Mouse (Mus musculus) CH12.LX (cell line): Measurements from ENCODE around the gene Gm7247. TPM values are rescaled to one million over a fixed set of nuclear protein-coding genes. Genes with fewer than 3 reads are reported as not detected.

Experiments used
- DNase-seq: peaks from one replicate; pipeline ENCODE4 v3.0.0-alpha.2; 2013; ENCODE audit errors: extremely low read depth
- H3K27ac ChIP-seq: 2 replicates; pipeline ENCODE4 v1.5.1; 2012; ENCODE audit warnings: low read depth, mild to moderate bottlenecking, control low read depth, moderate library complexity; ENCODE audit not compliant: insufficient read depth
- H3K27me3 ChIP-seq: replicated peaks from 2 replicates; pipeline ENCODE3; 2012; ENCODE audit warnings: inconsistent platforms
- H3K36me3 ChIP-seq, 2 experiments: replicated peaks in 1 of 2; 2 replicates each; pipeline versions ENCODE3 to v1.6.1; 2012; ENCODE audit warnings: inconsistent platforms in 1 of 2, low read length in 1 of 2, mild to moderate bottlenecking in 1 of 2, mixed read lengths in 1 of 2, moderate library complexity in 1 of 2; ENCODE audit not compliant: control insufficient read depth in 1 of 2, insufficient read depth in 1 of 2
- H3K4me1 ChIP-seq, 2 experiments: 2 replicates each; pipeline ENCODE4 v1.6.1; 2012; ENCODE audit warnings: inconsistent platforms in 1 of 2, moderate library complexity in 1 of 2; ENCODE audit not compliant: insufficient read depth in 2 of 2, control insufficient read depth in 1 of 2
- H3K4me2 ChIP-seq: 2 replicates; pipeline ENCODE4 v1.6.1; 2012; ENCODE audit warnings: low read depth, mild to moderate bottlenecking, control low read depth; ENCODE audit not compliant: poor library complexity, insufficient read depth, severe bottlenecking
- H3K4me3 ChIP-seq, 3 experiments: fragments of 150-350 bp in 1 of 3; sonication (generic) in 1 of 3; replicated peaks in 1 of 3; 2 replicates each; pipeline versions ENCODE3 to v1.5.1; 2011 to 2012; ENCODE audit warnings: low read depth in 2 of 3, low read length in 2 of 3, mild to moderate bottlenecking in 2 of 3, moderate library complexity in 2 of 3, control low read depth in 1 of 3, improper control_type of control experiment in 1 of 3, inconsistent platforms in 1 of 3, mixed read lengths in 1 of 3; ENCODE audit not compliant: poor library complexity in 1 of 3
- H3K79me2 ChIP-seq: replicated peaks from 2 replicates; pipeline ENCODE4 v1.6.1; 2012; ENCODE audit warnings: mild to moderate bottlenecking, moderate library complexity; ENCODE audit not compliant: control insufficient read depth, poor library complexity, insufficient read depth, severe bottlenecking; ENCODE audit errors: extremely low read depth
- H3K9ac ChIP-seq: 2 replicates; pipeline ENCODE4 v1.6.1; 2012; ENCODE audit warnings: low read depth, mild to moderate bottlenecking, control low read depth, moderate library complexity; ENCODE audit not compliant: insufficient read depth
- H3K9me3 ChIP-seq: replicated peaks from 2 replicates; pipeline ENCODE3; 2012; ENCODE audit warnings: low read length, inconsistent platforms, mixed read lengths
- BHLHE40 ChIP-seq: IDR thresholded peaks from 2 replicates; pipeline ENCODE4 v1.6.1; 2011; ENCODE audit warnings: mild to moderate bottlenecking, low read depth, low read length, improper control_type of control experiment
- CHD2 ChIP-seq: IDR thresholded peaks from 2 replicates; pipeline ENCODE4 v1.6.1; 2011; ENCODE audit warnings: low read length, improper control_type of control experiment
- E2F4 ChIP-seq: IDR thresholded peaks from 2 replicates; pipeline ENCODE4 v1.6.1; 2011; ENCODE audit warnings: low read depth, low read length, improper control_type of control experiment; ENCODE audit not compliant: insufficient replicate concordance
- ELF1 ChIP-seq: IDR thresholded peaks from 2 replicates; pipeline ENCODE4 v1.6.1; 2014; ENCODE audit warnings: low read depth, mild to moderate bottlenecking, inconsistent platforms, low read length, improper control_type of control experiment
- GABPA ChIP-seq: IDR thresholded peaks from 2 replicates; pipeline ENCODE4 v1.6.1; 2012; ENCODE audit warnings: low read depth, low read length, improper control_type of control experiment, inconsistent platforms; ENCODE audit not compliant: insufficient replicate concordance
- HCFC1 ChIP-seq: IDR thresholded peaks from 2 replicates; pipeline ENCODE4 v1.6.1; 2012; ENCODE audit warnings: low read depth, mild to moderate bottlenecking, inconsistent platforms, low read length, improper control_type of control experiment
- JUND ChIP-seq: conservative IDR thresholded peaks from 2 replicates; pipeline ENCODE4 v1.6.1; 2011; ENCODE audit warnings: low read depth, low read length, improper control_type of control experiment
- KAT2A ChIP-seq: IDR thresholded peaks from 2 replicates; pipeline ENCODE4 v1.6.1; 2012; ENCODE audit warnings: low read length, improper control_type of control experiment, inconsistent platforms; ENCODE audit not compliant: insufficient replicate concordance
- MAFK ChIP-seq: IDR thresholded peaks from 2 replicates; pipeline ENCODE4 v1.6.1; 2011; ENCODE audit warnings: low read length, improper control_type of control experiment; ENCODE audit not compliant: insufficient replicate concordance
- NELFE ChIP-seq: IDR thresholded peaks from 2 replicates; pipeline ENCODE4 v1.6.1; 2011; ENCODE audit warnings: low read depth, low read length, improper control_type of control experiment
- SMC3 ChIP-seq: IDR thresholded peaks from 2 replicates; pipeline ENCODE4 v1.6.1; 2011; ENCODE audit warnings: low read depth, low read length, improper control_type of control experiment
- TBP ChIP-seq: conservative IDR thresholded peaks from 2 replicates; pipeline ENCODE4 v1.6.1; 2011; ENCODE audit warnings: low read depth, low read length, improper control_type of control experiment
- UBTF ChIP-seq: IDR thresholded peaks from 2 replicates; pipeline ENCODE4 v1.6.1; 2012; ENCODE audit warnings: low read depth, mild to moderate bottlenecking, inconsistent platforms, low read length, improper control_type of control experiment, moderate library complexity
- ZKSCAN1 ChIP-seq: IDR thresholded peaks from 2 replicates; pipeline ENCODE4 v1.6.1; 2012; ENCODE audit warnings: low read depth, inconsistent platforms, low read length, improper control_type of control experiment, borderline replicate concordance
- ZMIZ1 ChIP-seq: IDR thresholded peaks from 2 replicates; pipeline ENCODE4 v1.6.1; 2012; ENCODE audit warnings: low read depth, mild to moderate bottlenecking, inconsistent platforms, low read length, improper control_type of control experiment
- dilution Hi-C: fragments of 300-500 bp; cut with MboI; formaldehyde crosslinking; loops from 2 replicates; pipeline ENCODE4 v1.14.3; 2020; ENCODE audit warnings: low sequenced_read_pairs; ENCODE audit not compliant: extremely low pct_unique_long_range_greater_than_20kb, extremely low pct_ligation_motif_present
- in situ Hi-C: fragments of 300-500 bp; cut with MboI; formaldehyde crosslinking; loops from 3 replicates; pipeline ENCODE4 v1.14.3; 2019; ENCODE audit warnings: low sequenced_read_pairs, low pct_ligation_motif_present, low pct_unique_long_range_greater_than_20kb, mixed read lengths
- polyA plus RNA-seq: library from polyadenylated mRNA; unstranded; fragments of >175 nt; gene quantifications from 2 replicates; pipeline ENCODE4 v1.2.1, GENCODE M21; 2012; ENCODE audit warnings: low read depth; ENCODE audit not compliant: insufficient read length
- total RNA-seq, 2 experiments: library from RNA; depleted of rRNA; stranded (reverse); fragments of 300-350 nt in 1 of 2; fragments of >200 nt in 1 of 2; gene quantifications; 2 replicates each; pipeline ENCODE4 v1.2.3; 2012 to 2014

Gm7247 gene
- total and polyA plus RNA-seq, 3 experiments, result not detected

DNA sequence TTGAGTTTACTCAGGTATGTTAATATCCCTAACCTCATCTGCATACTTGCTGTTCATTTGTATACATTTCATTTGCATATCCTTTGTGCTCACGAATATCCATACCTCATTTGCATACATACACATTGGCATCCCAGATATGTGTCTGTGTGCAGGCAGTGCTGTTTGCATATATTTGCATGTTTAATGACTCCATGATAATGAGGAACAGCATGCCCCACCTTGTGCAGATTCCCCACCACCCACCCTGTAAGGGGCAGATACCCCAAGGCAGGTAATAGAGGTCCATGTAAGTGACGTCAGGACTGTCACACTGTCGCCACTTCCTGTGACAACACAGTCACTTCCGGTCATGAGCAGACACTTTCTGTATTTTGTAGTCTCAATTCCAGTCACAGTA lies 24.2 kb downstream of the Gm7247 start:
- Histone ChIP-seq H3K4me2 (no peak overlapping the region), H3K4me3 (no peak overlapping the region), H3K27ac (no peak overlapping the region), H3K27me3 (no peaks in the 10 kb centered on the region), H3K36me3 (no peaks in the 10 kb centered on the region), H3K9ac (no peak overlapping the region), H3K9me3 (peaks cover 32% of the 10 kb centered on the region), H3K79me2 (no peaks in the 10 kb centered on the region; the same call in 1 of the 2 replicates), H3K4me1 (no peaks in the 10 kb centered on the region; a peak in 1 of 4 replicates)
- DNase-seq, result peak; percentile 17
- dilution Hi-C loops, result no loop called here
- in situ Hi-C loops, result no loop called here
- no peak for TF ChIP-seq JUND
- no peak for TF ChIP-seq TBP
- no peak for TF ChIP-seq BHLHE40
- TF ChIP-seq E2F4, result no peak

DNA sequence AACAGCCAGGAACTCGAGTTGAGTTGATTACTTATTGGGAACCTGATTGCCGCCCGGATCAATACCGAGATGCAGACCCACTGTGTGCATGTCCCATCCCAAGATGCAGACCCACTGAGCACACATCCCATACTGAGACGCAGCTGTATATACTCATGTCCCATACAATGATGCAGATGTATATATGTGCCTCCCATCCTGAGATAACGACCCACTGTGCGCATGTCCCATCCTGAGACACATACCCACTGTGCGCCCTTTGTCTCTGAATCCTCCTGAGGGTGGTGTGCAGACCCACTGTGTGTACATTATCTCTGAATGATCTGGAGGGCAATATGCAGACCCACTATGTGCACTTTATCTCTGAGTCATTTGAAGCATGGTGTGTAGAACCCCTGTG lies 26.2 kb downstream of the Gm7247 start:
- dilution Hi-C loops (no loop called here), in situ Hi-C loops (no loop called here)
- Histone ChIP-seq H3K27ac (no peak overlapping the region), H3K36me3 (no peaks in the 10 kb centered on the region), H3K27me3 (no peaks in the 10 kb centered on the region), H3K4me1 (no peaks in the 10 kb centered on the region; a peak in 1 of 4 replicates), H3K9me3 (peaks cover 30% of the 10 kb centered on the region), H3K9ac (no peak overlapping the region), H3K4me3 (no peak overlapping the region), H3K4me2 (no peak overlapping the region), H3K79me2 (no peaks in the 10 kb centered on the region; the same call in 1 of the 2 replicates)
- DNase-seq, result no peak
- TF ChIP-seq SMC3 (no peak), JUND (no peak), GABPA (no peak), MAFK (no peak), CHD2 (no peak), ELF1 (no peak), UBTF (no peak), ZKSCAN1 (peak; percentile 96)

GRCm38 (mm10) chr14:51388222-51388621 lies 26.7 kb downstream of the Gm7247 start:
- in situ Hi-C loops, result no loop called here
- H3K4me2 ChIP-seq, result no peak overlapping the region
- no peaks in the 10 kb centered on the region for H3K27me3 ChIP-seq
- no peaks in the 10 kb centered on the region; the same call in 1 of the 2 replicates for H3K79me2 ChIP-seq
- H3K9ac ChIP-seq, result no peak overlapping the region
- H3K36me3 ChIP-seq, result no peaks in the 10 kb centered on the region
- H3K9me3 ChIP-seq, result peaks cover 25% of the 10 kb centered on the region
- H3K4me3 ChIP-seq, result no peak overlapping the region
- H3K27ac ChIP-seq, result no peak overlapping the region
- dilution Hi-C loops, result no loop called here
- DNase-seq, result no peak
- no peak for TF ChIP-seq ZMIZ1
- no peak for TF ChIP-seq HCFC1
- TF ChIP-seq ZKSCAN1, result no peak
- no peak for TF ChIP-seq JUND
- no peak for TF ChIP-seq KAT2A
- TF ChIP-seq E2F4, result no peak
- no peak for TF ChIP-seq NELFE
- H3K4me1 ChIP-seq, result no peaks in the 10 kb centered on the region; a peak in 1 of 4 replicates
